Comparison of ENCODE assay signal across 28 mouse cellular contexts in genomic region chr1:169397371-169397770, GRCm38 (mm10).
DNase-seq lines count a peak whose midpoint lies in the region; ATAC-seq lines count a peak whose summit lies in the region.
"Had no signal": no experiment of that assay in that cellular context is flagged by ENCODE, and none has a peak within 500 bp of the region (broad histone marks: within the 10 kb centered on the region; RNA-seq: fewer than 3 reads in every experiment).

No protein-coding gene starts in this region.

- H3K4me2 ChIP-seq in neural tube, embryonic 15.5 days, result no peak overlapping the region
- H3K4me2 ChIP-seq: embryonic facial prominence, embryonic 12.5 days; forebrain, embryonic 13.5 days; heart, embryonic 13.5 days; hindbrain, embryonic 13.5 days; intestine, embryonic 15.5 days had no signal

- H3K27me3 ChIP-seq in heart, embryonic 10.5 days (ENCODE audit: insufficient read depth, poor library complexity, severe bottlenecking), result no peaks in the 10 kb centered on the region
- no peaks in the 10 kb centered on the region for H3K27me3 ChIP-seq in neural tube, embryonic 15.5 days (replicated peaks)
- H3K27me3 ChIP-seq: embryonic facial prominence, embryonic 12.5 days; forebrain, embryonic 13.5 days; heart, embryonic 13.5 days; intestine, embryonic 15.5 days had no signal

- H3K36me3 ChIP-seq in heart, embryonic 10.5 days, result no peaks in the 10 kb centered on the region
- no peaks in the 10 kb centered on the region for H3K36me3 ChIP-seq in neural tube, embryonic 15.5 days
- H3K36me3 ChIP-seq: embryonic facial prominence, embryonic 12.5 days; forebrain, embryonic 10.5 days; heart, embryonic 13.5 days; hindbrain, embryonic 10.5 days; hindbrain, embryonic 13.5 days; intestine, embryonic 15.5 days had no signal

- no peak for ATAC-seq in neural tube, embryonic 15.5 days (ENCODE audit: low FRiP score)
- ATAC-seq: forebrain, embryonic 13.5 days; forebrain, embryonic 16.5 days; hindbrain, embryonic 16.5 days; intestine, embryonic 15.5 days had no signal

- peak; percentile 16 for DNase-seq in heart, adult 8-10 months (ENCODE audit: low spot score)
- no peak for DNase-seq in heart, embryonic 10.5 days (ENCODE audit: low spot score)
- DNase-seq in layer of hippocampus, adult 9-11 months, result peak; percentile 24
- DNase-seq in layer of hippocampus, postnatal 25 days (ENCODE audit: extremely low spot score in 1 of 2, low spot score in 1 of 2), result no peak
- DNase-seq in Muller cell, postnatal 12 days (ENCODE audit: inconsistent ontology term), result peak; percentile 9
- peak; percentile 15 for DNase-seq in brain, adult 2 months (ENCODE audit: low read depth, low spot score)
- no peak for DNase-seq in spleen, postnatal 4 days (ENCODE audit: low spot score in 2 of 2)
- DNase-seq: adrenal gland, adult 2 months; adrenal gland, postnatal 14 days; cerebellum, adult 11-12 months; cerebellum, adult 8-10 months; cerebellum, postnatal 10 days; cerebellum, postnatal 36 days; gastrocnemius, postnatal 10 days; gastrocnemius, postnatal 36 days; heart, postnatal 14 days; kidney, adult 11 months had no signal

- H3K4me1 ChIP-seq in heart, embryonic 10.5 days, result peaks cover 5% of the 10 kb centered on the region; the same call in 1 of the 2 replicates
- no peaks in the 10 kb centered on the region for H3K4me1 ChIP-seq in neural tube, embryonic 15.5 days
- H3K4me1 ChIP-seq: embryonic facial prominence, embryonic 12.5 days; intestine, embryonic 15.5 days had no signal

- H3K4me3 ChIP-seq in heart, embryonic 10.5 days, result no peak overlapping the region
- H3K4me3 ChIP-seq in neural tube, embryonic 15.5 days (replicated peaks), result no peak overlapping the region
- H3K4me3 ChIP-seq: embryonic facial prominence, embryonic 12.5 days; erythroblast, embryonic 14.5 days; forebrain, embryonic 10.5 days; forebrain, embryonic 13.5 days; heart, embryonic 13.5 days; hindbrain, embryonic 10.5 days; hindbrain, embryonic 13.5 days; intestine, embryonic 15.5 days had no signal

- H3K9ac ChIP-seq in neural tube, embryonic 15.5 days (replicated peaks), result no peak overlapping the region
- H3K9ac ChIP-seq: embryonic facial prominence, embryonic 12.5 days; forebrain, embryonic 13.5 days; heart, embryonic 13.5 days; hindbrain, embryonic 13.5 days; intestine, embryonic 15.5 days had no signal

- no peaks in the 10 kb centered on the region for H3K9me3 ChIP-seq in heart, embryonic 10.5 days
- H3K9me3 ChIP-seq in neural tube, embryonic 15.5 days (replicated peaks), result no peaks in the 10 kb centered on the region
- H3K9me3 ChIP-seq: embryonic facial prominence, embryonic 12.5 days; forebrain, embryonic 10.5 days; forebrain, embryonic 13.5 days; heart, embryonic 13.5 days; hindbrain, embryonic 10.5 days; hindbrain, embryonic 13.5 days; intestine, embryonic 15.5 days had no signal

- H3K27ac ChIP-seq in heart, embryonic 10.5 days, result no peak overlapping the region
- H3K27ac ChIP-seq in neural tube, embryonic 15.5 days (replicated peaks), result no peak overlapping the region
- H3K27ac ChIP-seq: embryonic facial prominence, embryonic 12.5 days; forebrain, embryonic 10.5 days; forebrain, embryonic 13.5 days; heart, embryonic 13.5 days; hindbrain, embryonic 10.5 days; hindbrain, embryonic 13.5 days; intestine, embryonic 15.5 days had no signal

- WGBS in heart, embryonic 10.5 days, result 89% methylated on average over 4 of the region's 4 CpGs
- WGBS in neural tube, embryonic 15.5 days, result 96% methylated on average over 4 of the region's 4 CpGs

Comparison
In these comparisons a context has a peak if more than half of its experiments do, and no peak if none do; other contexts are left out.
1. DNase-seq: peak in heart, adult 8-10 months (single experiment), layer of hippocampus, adult 9-11 months (single experiment), Muller cell, postnatal 12 days (single experiment) and brain, adult 2 months (single experiment); none in heart, embryonic 10.5 days (single experiment), layer of hippocampus, postnatal 25 days (0 of 2) and spleen, postnatal 4 days (0 of 2).